Mouse (Mus musculus) C2C12 (cell line): Measurements from ENCODE around the gene Tns2. TPM values are rescaled to one million over a fixed set of nuclear protein-coding genes. Genes with fewer than 3 reads are reported as not detected.

Experiments
- H3K27me3 ChIP-seq: one replicate; pipeline ENCODE4 v1.6.1; 2011; ENCODE audit not compliant: control insufficient read depth, insufficient read depth, insufficient read length
- H3K36me3 ChIP-seq: one replicate; pipeline ENCODE4 v1.6.1; 2011; ENCODE audit not compliant: control insufficient read depth, insufficient read depth
- H3K4me3 ChIP-seq: one replicate; pipeline ENCODE4 v1.5.1; 2011; ENCODE audit warnings: mild to moderate bottlenecking, control low read depth; ENCODE audit not compliant: poor library complexity, insufficient read depth, severe bottlenecking
- H3K79me2 ChIP-seq: one replicate; pipeline ENCODE4 v1.6.1; 2011; ENCODE audit not compliant: control insufficient read depth, insufficient read depth
- H3K79me3 ChIP-seq: one replicate; pipeline ENCODE4 v1.6.1; 2011; ENCODE audit warnings: low read depth, control low read depth
- H3ac ChIP-seq: one replicate; pipeline ENCODE3; 2011; ENCODE audit warnings: low read depth; ENCODE audit not compliant: control insufficient read depth, insufficient read length
- CEBPB ChIP-seq: IDR thresholded peaks from one replicate; pipeline ENCODE4 v1.6.1; 2011; ENCODE audit warnings: low read depth, mild to moderate bottlenecking, control low read depth, moderate library complexity
- CTCF ChIP-seq: IDR thresholded peaks from one replicate; pipeline ENCODE4 v1.5.1; 2011; ENCODE audit not compliant: control insufficient read depth, insufficient read depth, insufficient read length
- FOSL1 ChIP-seq: IDR thresholded peaks from one replicate; pipeline ENCODE4 v1.8.0; 2011; ENCODE audit warnings: mild to moderate bottlenecking, low read length; ENCODE audit not compliant: poor library complexity, insufficient read depth, severe bottlenecking
- MAX ChIP-seq: IDR thresholded peaks from one replicate; pipeline ENCODE4 v1.6.1; 2011; ENCODE audit warnings: mild to moderate bottlenecking, control low read depth
- MYOD1 ChIP-seq: IDR thresholded peaks from one replicate; pipeline ENCODE4 v1.6.1; 2011; ENCODE audit warnings: low read depth; ENCODE audit not compliant: control insufficient read depth, insufficient read length
- MYOG ChIP-seq: IDR thresholded peaks from one replicate; pipeline ENCODE4 v1.6.1; 2011; ENCODE audit not compliant: control insufficient read depth, insufficient read length; ENCODE audit errors: extremely low read depth
- USF1 ChIP-seq: IDR thresholded peaks from one replicate; pipeline ENCODE4 v1.6.1; 2011; ENCODE audit warnings: low read depth, mild to moderate bottlenecking, control low read depth, moderate library complexity
- polyA plus RNA-seq: library from polyadenylated mRNA; unstranded; fragments of >200 nt; fragmentation: generic; extraction: Trizol; gene quantifications from one replicate; pipeline ENCODE4 v1.2.1, GENCODE M21; 2012; ENCODE audit warnings: missing spikeins

Tns2 gene
- polyA plus RNA-seq, 1 experiment: 67.8 TPM

DNA sequence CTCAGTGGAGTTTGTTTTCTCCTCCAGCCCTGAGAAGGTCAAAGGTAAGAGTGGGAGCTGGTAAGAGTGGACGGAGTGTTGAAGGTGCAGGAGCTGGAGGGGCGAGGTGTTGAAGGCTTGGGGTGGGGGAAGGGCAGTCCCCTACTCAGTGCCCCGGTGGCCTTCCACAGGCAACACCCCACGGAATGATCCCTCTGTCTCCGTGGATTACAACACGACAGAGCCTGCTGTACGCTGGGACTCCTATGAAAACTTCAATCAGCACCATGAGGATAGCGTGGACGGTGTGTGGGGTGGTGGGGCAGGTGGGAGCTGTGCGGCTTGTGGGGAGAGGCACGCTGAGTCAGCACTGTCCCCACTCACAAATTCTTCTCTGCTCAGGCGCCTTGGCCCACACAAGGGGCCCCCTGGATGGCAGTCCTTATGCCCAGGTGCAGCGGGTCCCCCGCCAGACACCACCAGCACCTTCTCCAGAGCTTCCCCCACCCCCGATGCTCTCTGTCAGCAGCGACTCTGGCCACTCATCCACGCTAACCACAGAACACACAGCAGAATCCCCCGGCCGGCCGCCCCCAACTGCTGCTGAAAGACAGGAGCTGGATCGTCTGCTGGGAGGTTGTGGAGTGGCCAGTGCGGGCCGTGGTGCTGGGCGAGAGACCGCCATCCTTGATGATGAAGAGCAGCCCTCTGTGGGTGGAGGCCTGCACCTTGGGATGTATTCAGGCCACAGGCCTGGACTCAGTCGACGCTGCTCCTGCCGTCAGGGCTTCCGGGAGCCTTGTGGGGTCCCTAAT lies 10.7 kb downstream of the Tns2 start:
- Histone ChIP-seq H3K27me3 (no peaks in the 10 kb centered on the region), H3K79me2 (peaks cover 19% of the 10 kb centered on the region), H3K36me3 (peaks cover 98% of the 10 kb centered on the region), H3K4me3 (no peak overlapping the region), H3ac (no peak overlapping the region), H3K79me3 (no peaks in the 10 kb centered on the region)
- TF ChIP-seq CEBPB (no peak), MYOD1 (no peak), MYOG (no peak), MAX (no peak), USF1 (no peak), FOSL1 (no peak), CTCF (no peak)

DNA sequence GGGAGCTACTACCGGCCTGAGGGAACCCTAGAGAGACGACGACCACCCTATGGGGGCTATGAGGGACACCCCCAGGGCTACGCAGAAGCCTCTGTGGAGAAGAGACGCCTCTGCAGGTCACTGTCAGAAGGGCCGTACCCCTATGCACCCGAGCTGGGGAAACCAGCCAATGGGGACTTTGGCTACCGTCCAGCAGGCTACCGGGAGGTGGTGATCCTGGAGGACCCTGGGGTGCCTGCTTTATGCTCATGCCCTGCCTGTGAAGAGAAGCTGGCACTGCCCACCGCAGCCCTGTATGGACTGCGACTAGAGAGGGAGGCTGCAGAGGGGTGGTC lies 11.2 kb downstream of the Tns2 start:
- H3K27me3 ChIP-seq: no peaks in the 10 kb centered on the region
- H3K36me3 ChIP-seq: peaks cover 98% of the 10 kb centered on the region
- H3ac ChIP-seq: no peak overlapping the region
- H3K79me2 ChIP-seq: peaks cover 13% of the 10 kb centered on the region
- no peak overlapping the region for H3K4me3 ChIP-seq
- H3K79me3 ChIP-seq: no peaks in the 10 kb centered on the region
- TF ChIP-seq USF1 (no peak), MYOG (no peak), MAX (no peak), CEBPB (no peak), MYOD1 (no peak), FOSL1 (no peak), CTCF (no peak)

DNA sequence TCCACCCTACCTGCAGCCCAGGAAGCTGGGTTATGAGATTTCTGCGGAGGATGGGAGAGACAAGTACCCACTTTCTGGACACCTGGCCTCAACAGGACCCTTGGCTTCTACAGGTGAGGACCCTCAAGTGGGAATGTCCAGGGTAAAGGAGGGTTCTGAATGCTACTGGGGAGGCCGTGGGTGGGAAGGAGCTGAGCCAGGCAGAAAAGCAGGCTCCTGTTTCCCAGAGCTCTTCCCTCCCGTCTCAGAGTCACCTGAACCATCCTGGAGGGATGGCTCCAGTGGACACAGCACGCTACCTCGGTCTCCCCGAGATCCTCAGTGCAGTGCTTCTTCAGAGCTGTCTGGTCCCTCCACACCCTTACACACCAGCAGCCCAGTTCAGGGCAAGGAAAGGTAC lies 12.0 kb downstream of the Tns2 start:
- H3ac ChIP-seq: no peak overlapping the region
- H3K4me3 ChIP-seq: no peak overlapping the region
- TF ChIP-seq CEBPB (no peak), MYOG (no peak), MAX (no peak), USF1 (no peak), FOSL1 (no peak), CTCF (no peak), MYOD1 (no peak)
- H3K79me2 ChIP-seq: peaks cover 7% of the 10 kb centered on the region
- no peaks in the 10 kb centered on the region for H3K79me3 ChIP-seq
- peaks cover 98% of the 10 kb centered on the region for H3K36me3 ChIP-seq
- H3K27me3 ChIP-seq: no peaks in the 10 kb centered on the region

DNA sequence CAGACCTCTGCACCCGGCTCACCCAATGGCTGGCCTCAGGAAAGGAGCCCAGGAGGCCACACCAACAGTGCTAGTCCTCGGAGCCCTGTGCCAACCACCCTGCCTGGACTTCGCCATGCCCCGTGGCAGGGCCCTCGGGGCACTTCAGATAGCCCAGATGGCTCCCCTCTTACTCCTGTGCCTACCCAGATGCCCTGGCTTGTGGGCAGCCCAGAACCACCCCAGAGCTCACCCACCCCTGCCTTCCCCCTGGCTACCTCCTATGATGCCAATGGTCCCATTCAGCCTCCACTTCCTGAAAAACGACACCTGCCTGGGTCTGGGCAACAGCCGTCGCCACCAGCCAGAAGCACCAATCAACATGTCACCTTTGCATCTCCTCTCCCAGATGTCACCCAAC lies 12.6 kb downstream of the Tns2 start:
- H3ac ChIP-seq: no peak overlapping the region
- no peaks in the 10 kb centered on the region for H3K79me3 ChIP-seq
- H3K4me3 ChIP-seq: no peak overlapping the region
- TF ChIP-seq FOSL1 (no peak), USF1 (no peak), MYOD1 (no peak), MAX (no peak), MYOG (no peak), CTCF (no peak), CEBPB (no peak)
- H3K36me3 ChIP-seq: peaks cover 95% of the 10 kb centered on the region
- H3K79me2 ChIP-seq: peaks cover 7% of the 10 kb centered on the region
- H3K27me3 ChIP-seq: no peaks in the 10 kb centered on the region

DNA sequence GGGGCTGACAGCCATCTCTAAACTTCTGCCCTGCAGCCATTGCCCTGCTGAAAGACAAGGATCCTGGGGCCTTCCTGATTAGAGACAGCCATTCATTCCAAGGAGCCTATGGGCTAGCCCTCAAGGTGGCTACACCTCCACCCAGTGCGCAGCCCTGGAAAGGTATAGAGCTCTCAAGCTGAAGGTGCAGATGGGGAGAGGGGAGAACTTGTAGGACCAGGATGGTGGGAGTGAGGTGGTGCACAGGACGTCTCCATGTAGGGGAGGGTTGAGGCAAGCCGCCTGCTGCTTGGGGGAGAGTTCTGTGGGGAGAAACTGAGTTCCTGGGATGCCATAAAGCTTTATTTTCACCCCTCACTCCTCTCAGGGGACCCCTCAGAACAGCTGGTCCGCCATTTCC lies 13.5 kb downstream of the Tns2 start:
- H3K4me3 ChIP-seq: no peak overlapping the region
- peaks cover 95% of the 10 kb centered on the region for H3K36me3 ChIP-seq

More for the DNA sequence above, 13.5 kb downstream of the Tns2 start:
- TF ChIP-seq CTCF (no peak), CEBPB (no peak), MYOD1 (no peak), USF1 (no peak), FOSL1 (no peak), MAX (no peak), MYOG (no peak)
- peaks cover 7% of the 10 kb centered on the region for H3K79me2 ChIP-seq
- H3ac ChIP-seq: no peak overlapping the region
- H3K79me3 ChIP-seq: no peaks in the 10 kb centered on the region
- no peaks in the 10 kb centered on the region for H3K27me3 ChIP-seq
